Mouse (Mus musculus) testis, adult 2 months (tissue): ENCODE measurements around the gene Arid5b.

Experiments
- CTCF ChIP-seq: fragments of 200-500 bp; IDR thresholded peaks from 2 replicates; pipeline ENCODE4 v1.5.1; 2012; ENCODE audit warnings: low read depth, mild to moderate bottlenecking, inconsistent platforms, low read length, moderate library complexity; ENCODE audit not compliant: control insufficient read depth, insufficient read depth, insufficient replicate concordance
- POLR2A ChIP-seq: fragments of 200-500 bp; IDR thresholded peaks from 2 replicates; pipeline ENCODE4 v1.6.1; 2012; ENCODE audit warnings: low read depth, mild to moderate bottlenecking, inconsistent platforms, low read length, moderate library complexity; ENCODE audit not compliant: control insufficient read depth

- TF ChIP-seq CTCF, result no peak
- no peak for TF ChIP-seq POLR2A
Observed at GRCm38 (mm10) chr10:68218678-68219077, 59.9 kb downstream of the Arid5b start.
